Mouse (Mus musculus): ENCODE measurements at regions not wholly inside any gene's neighbourhood (a gene's known extent, or its start where the extent isn't known, plus 50 kb on each side); places are given as distances from the start of the nearest gene placed in this dataset.

GRCm38 (mm10) chr13:84063406-84063805 lies 158.7 kb upstream of the Tmem161b start:
- no peak overlapping the region for H3K4me3 ChIP-seq (ENCODE audit: insufficient read depth in 1 of 2, low read depth in 2 of 2, low read length in 2 of 2)
- H3K9ac ChIP-seq (replicated peaks) = no peak overlapping the region
- no peaks in the 10 kb centered on the region for H3K9me3 ChIP-seq (ENCODE audit: control insufficient read depth, low read length)
- H3K27ac ChIP-seq = no peak overlapping the region
- H3K36me3 ChIP-seq (replicated peaks; ENCODE audit: control insufficient read depth, insufficient read depth, low read depth) = no peaks in the 10 kb centered on the region
- no peaks in the 10 kb centered on the region for H3K27me3 ChIP-seq (ENCODE audit: control insufficient read depth, insufficient read depth, low read length)
- no peaks in the 10 kb centered on the region for H3K4me1 ChIP-seq (replicated peaks; ENCODE audit: control insufficient read depth in 2 of 2, insufficient read depth in 2 of 2, low read length in 1 of 2)
- 33% methylated on average over 2 of the region's 2 CpGs for WGBS (ENCODE audit: insufficient replicate concordance)
- ATAC-seq (ENCODE audit: insufficient read depth) (no peak), DNase-seq (ENCODE audit: low read depth in 3 of 3, low spot score in 3 of 3) (no peak)
- H3K4me2 ChIP-seq (ENCODE audit: low read depth) = no peak overlapping the region
- no peak for TF ChIP-seq EP300 (IDR thresholded peaks at IDR 0.05; ENCODE audit: low read depth)
- no peak for TF ChIP-seq CTCF (IDR thresholded peaks at IDR 0.05; ENCODE audit: low read depth)

GRCm38 (mm10) chr13:84064291-84064940 lies 157.7 kb upstream of the Tmem161b start:
- DNase-seq (ENCODE audit: low read depth in 3 of 3, low spot score in 3 of 3) = no peak
- H3K4me1 ChIP-seq (replicated peaks; ENCODE audit: control insufficient read depth in 2 of 2, insufficient read depth in 2 of 2, low read length in 1 of 2) = no peaks in the 10 kb centered on the region
- H3K9me3 ChIP-seq (ENCODE audit: control insufficient read depth, low read length) = no peaks in the 10 kb centered on the region
- WGBS (ENCODE audit: insufficient replicate concordance) = 40% methylated on average over 5 of the region's 5 CpGs
- no peaks in the 10 kb centered on the region for H3K36me3 ChIP-seq (replicated peaks; ENCODE audit: control insufficient read depth, insufficient read depth, low read depth)
- ATAC-seq (ENCODE audit: insufficient read depth) = no peak
- H3K27me3 ChIP-seq (ENCODE audit: control insufficient read depth, insufficient read depth, low read length) = no peaks in the 10 kb centered on the region
- no peak overlapping the region for H3K9ac ChIP-seq (replicated peaks)
- no peak overlapping the region for H3K27ac ChIP-seq
- no peak overlapping the region for H3K4me2 ChIP-seq (ENCODE audit: low read depth)
- TF ChIP-seq CTCF (IDR thresholded peaks at IDR 0.05; ENCODE audit: low read depth) (no peak), EP300 (IDR thresholded peaks at IDR 0.05; ENCODE audit: low read depth) (no peak)
- H3K4me3 ChIP-seq (ENCODE audit: insufficient read depth in 1 of 2, low read depth in 2 of 2, low read length in 2 of 2) = no peak overlapping the region

GRCm38 (mm10) chr13:84065256-84065898 lies 156.7 kb upstream of the Tmem161b start:
- Histone ChIP-seq H3K4me2 (ENCODE audit: low read depth) (no peak overlapping the region), H3K4me1 (replicated peaks; ENCODE audit: control insufficient read depth in 2 of 2, insufficient read depth in 2 of 2, low read length in 1 of 2) (no peaks in the 10 kb centered on the region), H3K27ac (no peak overlapping the region), H3K9me3 (ENCODE audit: control insufficient read depth, low read length) (no peaks in the 10 kb centered on the region), H3K9ac (replicated peaks) (no peak overlapping the region), H3K4me3 (ENCODE audit: insufficient read depth in 1 of 2, low read depth in 2 of 2, low read length in 2 of 2) (no peak overlapping the region), H3K36me3 (replicated peaks; ENCODE audit: control insufficient read depth, insufficient read depth, low read depth) (no peaks in the 10 kb centered on the region), H3K27me3 (ENCODE audit: control insufficient read depth, insufficient read depth, low read length) (no peaks in the 10 kb centered on the region)
- no peak for DNase-seq (ENCODE audit: low read depth in 3 of 3, low spot score in 3 of 3)
- TF ChIP-seq EP300 (IDR thresholded peaks at IDR 0.05; ENCODE audit: low read depth) = no peak
- no peak for TF ChIP-seq CTCF (IDR thresholded peaks at IDR 0.05; ENCODE audit: low read depth)
- no peak for ATAC-seq (ENCODE audit: insufficient read depth)
- 42% methylated on average over 8 of the region's 8 CpGs for WGBS (ENCODE audit: insufficient replicate concordance)

GRCm38 (mm10) chr13:84066211-84066959 lies 155.7 kb upstream of the Tmem161b start:
- 57% methylated on average over 15 of the region's 15 CpGs for whole genome bisulfite sequencing (ENCODE audit: insufficient replicate concordance)
- H3K4me3 ChIP-seq (ENCODE audit: insufficient read depth in 1 of 2, low read depth in 2 of 2, low read length in 2 of 2) = no peak overlapping the region
- no peak overlapping the region for H3K9ac ChIP-seq (replicated peaks)
- H3K9me3 ChIP-seq (ENCODE audit: control insufficient read depth, low read length) = no peaks in the 10 kb centered on the region
- ATAC-seq (ENCODE audit: insufficient read depth) = no peak
- DNase-seq (ENCODE audit: low read depth in 3 of 3, low spot score in 3 of 3) = no peak
- no peaks in the 10 kb centered on the region for H3K27me3 ChIP-seq (ENCODE audit: control insufficient read depth, insufficient read depth, low read length)
- no peaks in the 10 kb centered on the region for H3K4me1 ChIP-seq (replicated peaks; ENCODE audit: control insufficient read depth in 2 of 2, insufficient read depth in 2 of 2, low read length in 1 of 2)
- TF ChIP-seq CTCF (IDR thresholded peaks at IDR 0.05; ENCODE audit: low read depth) (no peak), EP300 (IDR thresholded peaks at IDR 0.05; ENCODE audit: low read depth) (no peak)
- H3K36me3 ChIP-seq (replicated peaks; ENCODE audit: control insufficient read depth, insufficient read depth, low read depth) = no peaks in the 10 kb centered on the region
- H3K4me2 ChIP-seq (ENCODE audit: low read depth) = no peak overlapping the region
- no peak overlapping the region for H3K27ac ChIP-seq

Measured in liver, embryonic 14.5 days (tissue).